Mouse (Mus musculus) heart, adult 2 months (tissue): ENCODE measurements around the gene Rims3.

Source experiments
- CTCF ChIP-seq: fragments of 200-600 bp; IDR thresholded peaks from 2 replicates; pipeline ENCODE4 v1.8.1; 2022; ENCODE audit warnings: antibody characterized with exemption, mild to moderate bottlenecking, moderate library complexity
- EP300 ChIP-seq: fragments of 200-500 bp; IDR thresholded peaks from 2 replicates; pipeline ENCODE4 v1.6.1; 2011; ENCODE audit warnings: low read depth, low read length, control low read depth; ENCODE audit not compliant: insufficient read depth
- POLR2A ChIP-seq: fragments of 200-500 bp; IDR thresholded peaks from 2 replicates; pipeline ENCODE4 v1.6.1; 2011; ENCODE audit warnings: mild to moderate bottlenecking, low read depth, low read length, control low read depth; ENCODE audit not compliant: insufficient read depth

DNA sequence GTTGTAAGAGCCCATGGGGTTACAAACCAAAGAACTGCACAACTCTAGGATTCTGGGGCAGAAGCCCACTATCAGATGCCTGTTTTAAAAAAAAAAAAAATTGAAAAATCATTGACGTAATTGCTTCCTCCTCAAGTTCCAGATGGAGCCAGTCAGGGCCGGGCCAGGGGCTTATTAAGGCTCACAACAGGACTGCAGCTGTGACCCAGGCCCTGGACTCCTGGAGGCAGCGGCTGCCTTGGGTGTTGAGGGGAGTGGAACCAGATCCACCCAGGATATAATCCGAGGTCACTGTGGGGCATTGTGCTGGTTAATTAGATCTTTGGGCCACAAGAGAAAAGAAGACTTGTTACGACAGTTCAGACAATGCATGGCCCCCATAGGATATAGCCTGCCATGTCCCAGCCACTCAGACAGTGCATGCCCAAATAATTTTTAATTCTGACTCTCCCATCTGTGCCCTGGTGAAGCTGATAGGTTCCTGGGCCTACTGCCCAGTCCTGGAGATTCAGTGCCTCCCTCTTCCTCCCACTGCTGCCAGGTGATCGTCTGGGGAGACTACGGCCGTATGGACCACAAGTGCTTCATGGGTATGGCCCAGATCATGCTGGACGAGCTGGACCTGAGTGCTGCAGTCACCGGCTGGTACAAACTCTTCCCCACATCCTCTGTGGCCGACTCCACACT, 36.3 kb downstream of the Rims3 start:
- TF ChIP-seq CTCF (no peak), EP300 (no peak), POLR2A (no peak)
